Mouse (Mus musculus) liver, embryonic 14 days (tissue): ENCODE results near the gene Tas2r108. TPM values are rescaled to one million over a fixed set of nuclear protein-coding genes. Genes with fewer than 3 reads are reported as not detected.

Experiments used
- polyA plus RNA-seq: library from polyadenylated mRNA; depleted of rRNA; stranded (reverse); fragments of >200 nt; gene quantifications from 2 replicates; pipeline ENCODE4 v1.2.3, GENCODE M21; 2012; rRNA removed

Gene Tas2r108
- polyA plus RNA-seq = not detected in 2 replicates

GRCm38 (mm10) chr6:40493229-40493628, at the start of gene Tas2r108:
TSS of gene Tas2r108 (plus strand) at chr6:40493529.

DNA sequence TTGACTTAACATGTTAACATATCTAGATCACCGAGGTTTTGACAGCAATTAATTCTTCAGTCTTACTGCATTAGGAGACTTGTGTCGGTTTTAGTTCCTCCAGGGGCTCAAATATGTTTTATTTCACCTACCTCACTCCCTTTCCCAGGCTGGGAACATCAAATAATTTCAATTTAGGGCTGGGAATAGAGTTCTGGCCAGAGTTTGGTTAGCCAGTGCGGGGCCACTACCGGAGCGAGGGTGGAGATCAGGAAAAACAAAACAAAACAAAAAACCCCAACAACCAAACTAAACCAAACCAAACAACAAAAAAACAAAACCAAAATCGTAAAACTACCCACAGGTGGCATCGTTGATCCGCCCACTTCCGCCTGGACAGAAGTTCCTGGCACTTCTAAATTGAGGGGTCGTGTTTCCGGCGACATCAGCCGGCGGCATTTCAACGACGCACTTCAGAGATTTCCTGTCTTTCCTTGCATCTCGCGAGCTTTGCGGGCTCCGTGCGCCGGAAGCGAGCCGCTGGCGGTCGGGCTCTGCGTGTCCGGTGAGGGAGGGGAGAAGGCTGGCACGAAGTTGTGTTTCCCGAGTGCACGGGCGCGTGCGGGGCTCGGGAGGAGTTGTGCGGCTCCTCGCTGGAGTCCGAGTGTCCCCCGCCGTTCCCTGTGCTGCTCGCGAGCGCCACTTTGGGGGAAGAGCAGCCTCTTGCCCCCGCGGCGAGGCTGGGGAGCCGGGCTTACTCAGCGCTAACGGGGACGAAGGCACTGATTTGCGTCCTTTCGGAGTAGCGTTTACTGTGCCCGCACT, 22.2 kb upstream of the Tas2r108 start, which contains the start of gene Ssbp1:
Gene Ssbp1 (plus strand): TSS at position 437 of the 804 bp plus-strand sequence.

DNA sequence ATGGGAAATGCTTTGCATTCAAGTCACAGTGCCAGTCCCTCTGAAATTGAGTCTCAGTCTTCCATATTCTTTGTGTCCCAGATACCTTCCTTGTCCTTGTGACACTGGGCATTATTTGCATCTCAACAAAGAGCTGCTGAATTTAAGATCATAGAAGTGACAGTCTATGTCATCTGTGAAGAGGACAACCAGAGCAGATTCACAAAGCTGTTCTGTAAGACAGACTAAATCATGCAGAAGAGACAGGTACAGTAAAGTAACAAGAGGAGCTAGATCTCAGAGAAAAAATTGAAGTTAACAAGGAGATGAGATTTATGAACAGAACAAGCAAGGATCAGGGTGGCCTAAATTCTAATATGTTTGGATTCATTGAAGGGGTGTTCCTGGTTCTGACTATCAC, 2.4 kb upstream of the Tas2r108 start, which contains the start of gene Tas2r137:
Gene Tas2r137 (plus strand): TSS at position 301 of the 400 bp plus-strand sequence.

GRCm38 (mm10) chr6:40519408-40519807, 26.1 kb downstream of the Tas2r108 start, which contains the start of gene Prss37:
TSS of gene Prss37 (minus strand) at chr6:40519508.

Other genes starting within 250 kb of the Tas2r108 start
- 7.3 and 9.2 TPM in 2 replicates for gene Agk, start 168.4 kb upstream of the Tas2r108 start, polyA plus RNA-seq
- 0.68 and 0.75 TPM in 2 replicates for gene E330009J07Rik, start 57.4 kb upstream of the Tas2r108 start, polyA plus RNA-seq
- not detected in 2 replicates for gene Wee2, start 54.4 kb upstream of the Tas2r108 start, polyA plus RNA-seq
- 45.3 and 46.4 TPM in 2 replicates for gene Ssbp1, start 22.2 kb upstream of the Tas2r108 start, polyA plus RNA-seq
- not detected in 2 replicates for gene Tas2r137, start 2.3 kb upstream of the Tas2r108 start, polyA plus RNA-seq
- gene Prss37, start 26.0 kb downstream of the Tas2r108 start, polyA plus RNA-seq = not detected in 2 replicates
- not detected in 2 replicates for gene Olfr461, start 61.5 kb downstream of the Tas2r108 start, polyA plus RNA-seq
- gene Olfr460, start 76.0 kb downstream of the Tas2r108 start, polyA plus RNA-seq = not detected in 2 replicates
- gene Clec5a, start 92.3 kb downstream of the Tas2r108 start, polyA plus RNA-seq = 3.2 and 4.2 TPM in 2 replicates
- gene Tas2r138, start 119.8 kb downstream of the Tas2r108 start, polyA plus RNA-seq = not detected in 2 replicates
- 1.3 and 1.5 TPM in 2 replicates for gene Mgam, start 135.3 kb downstream of the Tas2r108 start, polyA plus RNA-seq